Mouse (Mus musculus): Measurements from ENCODE around the gene Arhgap24. TPM values are rescaled to one million over a fixed set of nuclear protein-coding genes. Genes with fewer than 3 reads are reported as not detected.

Gene Arhgap24
- polyA plus RNA-seq, 1 experiment from 2014 or later = 6.7 TPM

- no peak overlapping the region for H3K9ac ChIP-seq (ENCODE audit: low read depth, low read length)
- no peaks in the 10 kb centered on the region for H3K9me3 ChIP-seq (ENCODE audit: control insufficient read depth, low read length)
- H3K36me3 ChIP-seq (ENCODE audit: control insufficient read depth, insufficient read depth, low read length) = no peaks in the 10 kb centered on the region
- WGBS = 73% methylated on average over 2 of the region's 2 CpGs
- H3K27ac ChIP-seq (ENCODE audit: low read depth, low read length) = no peak overlapping the region
- H3K4me1 ChIP-seq (replicated peaks; ENCODE audit: control insufficient read depth, insufficient read depth, low read length) = no peaks in the 10 kb centered on the region
- ATAC-seq (ENCODE audit: low FRiP score) = no peak
- no peak overlapping the region for H3K4me2 ChIP-seq (replicated peaks; ENCODE audit: low read depth, low read length)
- no peaks in the 10 kb centered on the region for H3K27me3 ChIP-seq (ENCODE audit: control insufficient read depth, insufficient read depth, low read length)
- H3K4me3 ChIP-seq (ENCODE audit: low read depth, low read length) = no peak overlapping the region
- no peak for DNase-seq (ENCODE audit: low spot score)
These were observed 28.2 kb downstream of the Arhgap24 start for GRCm38 (mm10) chr5:102509381-102509780.

DNA sequence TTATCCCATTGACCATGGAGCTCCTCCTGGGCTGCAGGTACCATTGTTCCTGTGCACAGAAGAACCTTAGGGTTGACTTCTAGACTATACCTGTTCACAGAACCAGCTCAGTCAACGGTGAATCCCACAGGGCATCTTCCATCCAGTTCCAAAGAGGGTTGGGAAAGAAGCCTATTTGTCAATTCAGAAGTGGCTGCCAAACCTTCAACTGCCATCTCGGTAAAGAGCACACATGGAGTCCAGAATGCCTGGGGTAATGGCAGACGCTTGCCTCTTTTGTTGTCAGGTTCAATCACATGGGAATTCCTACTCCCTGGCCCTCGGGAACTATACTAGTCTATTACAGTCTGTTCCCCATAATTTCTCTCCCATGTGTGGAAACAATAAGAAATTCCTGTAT is 30.5 kb downstream of the Arhgap24 start:
- Histone ChIP-seq H3K4me1 (replicated peaks; ENCODE audit: control insufficient read depth, insufficient read depth, low read length) (no peaks in the 10 kb centered on the region), H3K27me3 (ENCODE audit: control insufficient read depth, insufficient read depth, low read length) (no peaks in the 10 kb centered on the region), H3K4me2 (replicated peaks; ENCODE audit: low read depth, low read length) (no peak overlapping the region), H3K4me3 (ENCODE audit: low read depth, low read length) (no peak overlapping the region), H3K36me3 (ENCODE audit: control insufficient read depth, insufficient read depth, low read length) (no peaks in the 10 kb centered on the region), H3K9me3 (ENCODE audit: control insufficient read depth, low read length) (no peaks in the 10 kb centered on the region), H3K27ac (ENCODE audit: low read depth, low read length) (no peak overlapping the region), H3K9ac (ENCODE audit: low read depth, low read length) (no peak overlapping the region)
- ATAC-seq (ENCODE audit: low FRiP score) (no peak), DNase-seq (ENCODE audit: low spot score) (no peak)
- WGBS = 80% methylated on average over 4 of the region's 4 CpGs

- Histone ChIP-seq H3K4me3 (ENCODE audit: low read depth, low read length) (no peak overlapping the region), H3K36me3 (ENCODE audit: control insufficient read depth, insufficient read depth, low read length) (no peaks in the 10 kb centered on the region), H3K27ac (ENCODE audit: low read depth, low read length) (no peak overlapping the region), H3K4me1 (replicated peaks; ENCODE audit: control insufficient read depth, insufficient read depth, low read length) (no peaks in the 10 kb centered on the region), H3K27me3 (ENCODE audit: control insufficient read depth, insufficient read depth, low read length) (no peaks in the 10 kb centered on the region), H3K9ac (ENCODE audit: low read depth, low read length) (no peak overlapping the region), H3K9me3 (ENCODE audit: control insufficient read depth, low read length) (no peaks in the 10 kb centered on the region), H3K4me2 (replicated peaks; ENCODE audit: low read depth, low read length) (no peak overlapping the region)
- 47% methylated on average over 7 of the region's 7 CpGs for WGBS
- ATAC-seq (ENCODE audit: low FRiP score) (no peak), DNase-seq (ENCODE audit: low spot score) (no peak)
These were observed 34.3 kb downstream of the Arhgap24 start for GRCm38 (mm10) chr5:102515496-102515895.

- Histone ChIP-seq H3K27ac (ENCODE audit: low read depth, low read length) (no peak overlapping the region), H3K4me1 (replicated peaks; ENCODE audit: control insufficient read depth, insufficient read depth, low read length) (no peaks in the 10 kb centered on the region), H3K4me2 (replicated peaks; ENCODE audit: low read depth, low read length) (no peak overlapping the region), H3K27me3 (ENCODE audit: control insufficient read depth, insufficient read depth, low read length) (no peaks in the 10 kb centered on the region), H3K9me3 (ENCODE audit: control insufficient read depth, low read length) (no peaks in the 10 kb centered on the region), H3K9ac (ENCODE audit: low read depth, low read length) (no peak overlapping the region), H3K36me3 (ENCODE audit: control insufficient read depth, insufficient read depth, low read length) (no peaks in the 10 kb centered on the region), H3K4me3 (ENCODE audit: low read depth, low read length) (no peak overlapping the region)
- DNase-seq (ENCODE audit: low spot score) (no peak), ATAC-seq (ENCODE audit: low FRiP score) (no peak)
- WGBS = 78% methylated on average over 1 of the region's 1 CpGs
These were observed 39.3 kb downstream of the Arhgap24 start for GRCm38 (mm10) chr5:102520506-102520905.

- WGBS = 76% methylated on average over 9 of the region's 9 CpGs
These were observed 54.1 kb downstream of the Arhgap24 start for GRCm38 (mm10) chr5:102535311-102535710.

DNA sequence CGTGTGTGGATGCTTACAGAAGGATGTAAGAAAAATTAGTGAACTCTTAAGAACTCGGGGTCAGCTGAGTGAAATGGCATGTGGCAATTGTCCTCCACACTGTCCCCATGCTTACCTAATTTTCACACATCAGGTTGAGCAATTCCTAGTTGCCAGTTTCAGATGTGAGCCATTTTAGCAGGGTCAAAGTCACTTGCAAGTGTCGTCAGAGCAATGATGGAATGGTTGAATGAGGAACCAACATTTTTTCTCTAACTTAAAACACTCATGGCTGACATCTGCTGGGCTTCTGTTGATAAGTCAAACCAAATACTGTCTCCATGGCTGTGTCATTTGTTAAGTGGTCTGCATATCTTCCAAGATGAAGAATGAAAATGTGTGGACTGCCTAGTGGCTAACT is 56.6 kb downstream of the Arhgap24 start:
- Histone ChIP-seq H3K4me3 (ENCODE audit: low read depth, low read length) (no peak overlapping the region), H3K4me2 (replicated peaks; ENCODE audit: low read depth, low read length) (no peak overlapping the region), H3K9me3 (ENCODE audit: control insufficient read depth, low read length) (no peaks in the 10 kb centered on the region), H3K27ac (ENCODE audit: low read depth, low read length) (no peak overlapping the region), H3K36me3 (ENCODE audit: control insufficient read depth, insufficient read depth, low read length) (no peaks in the 10 kb centered on the region), H3K4me1 (replicated peaks; ENCODE audit: control insufficient read depth, insufficient read depth, low read length) (no peaks in the 10 kb centered on the region), H3K27me3 (ENCODE audit: control insufficient read depth, insufficient read depth, low read length) (no peaks in the 10 kb centered on the region), H3K9ac (ENCODE audit: low read depth, low read length) (no peak overlapping the region)
- ATAC-seq (ENCODE audit: low FRiP score) (no peak), DNase-seq (ENCODE audit: low spot score) (no peak)
- WGBS = 84% methylated on average over 3 of the region's 3 CpGs

More at GRCm38 (mm10) chr5:102535311-102535710, 54.1 kb downstream of the Arhgap24 start:
- Histone ChIP-seq H3K27ac (ENCODE audit: low read depth, low read length) (no peak overlapping the region), H3K9ac (ENCODE audit: low read depth, low read length) (no peak overlapping the region), H3K36me3 (ENCODE audit: control insufficient read depth, insufficient read depth, low read length) (no peaks in the 10 kb centered on the region), H3K4me1 (replicated peaks; ENCODE audit: control insufficient read depth, insufficient read depth, low read length) (no peaks in the 10 kb centered on the region), H3K4me2 (replicated peaks; ENCODE audit: low read depth, low read length) (no peak overlapping the region), H3K4me3 (ENCODE audit: low read depth, low read length) (no peak overlapping the region), H3K9me3 (ENCODE audit: control insufficient read depth, low read length) (no peaks in the 10 kb centered on the region), H3K27me3 (ENCODE audit: control insufficient read depth, insufficient read depth, low read length) (no peaks in the 10 kb centered on the region)
- ATAC-seq (ENCODE audit: low FRiP score) (no peak), DNase-seq (ENCODE audit: low spot score) (no peak)

- no peak for ATAC-seq (ENCODE audit: low FRiP score)
- DNase-seq (ENCODE audit: low spot score) = no peak
- Histone ChIP-seq H3K4me3 (ENCODE audit: low read depth, low read length) (no peak overlapping the region), H3K4me1 (replicated peaks; ENCODE audit: control insufficient read depth, insufficient read depth, low read length) (no peaks in the 10 kb centered on the region), H3K27ac (ENCODE audit: low read depth, low read length) (no peak overlapping the region), H3K4me2 (replicated peaks; ENCODE audit: low read depth, low read length) (no peak overlapping the region), H3K9ac (ENCODE audit: low read depth, low read length) (no peak overlapping the region), H3K27me3 (ENCODE audit: control insufficient read depth, insufficient read depth, low read length) (no peaks in the 10 kb centered on the region), H3K36me3 (ENCODE audit: control insufficient read depth, insufficient read depth, low read length) (no peaks in the 10 kb centered on the region), H3K9me3 (ENCODE audit: control insufficient read depth, low read length) (no peaks in the 10 kb centered on the region)
- WGBS = 93% methylated on average over 4 of the region's 4 CpGs
These were observed 65.1 kb downstream of the Arhgap24 start for GRCm38 (mm10) chr5:102546296-102546695.

DNA sequence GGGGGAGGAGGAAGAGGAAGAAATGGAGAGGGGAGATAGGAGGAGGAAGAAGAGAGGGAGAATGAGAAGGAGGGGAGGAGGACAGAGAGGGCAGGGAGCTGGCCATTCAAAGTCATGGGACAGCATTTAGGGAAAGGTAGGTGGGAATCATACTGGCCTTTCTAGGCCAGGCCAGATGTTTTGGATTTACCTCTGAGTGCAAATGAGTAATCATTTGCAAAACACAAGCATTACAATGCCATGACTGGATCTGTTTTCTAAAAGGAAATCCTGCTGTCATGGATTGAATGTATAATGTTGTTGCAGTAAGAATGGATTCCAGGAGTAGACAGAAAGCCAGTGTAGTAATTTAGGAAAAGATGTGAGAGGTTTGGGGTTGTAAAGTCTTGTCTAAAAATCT is 66.6 kb downstream of the Arhgap24 start:
- Histone ChIP-seq H3K4me1 (replicated peaks; ENCODE audit: control insufficient read depth, insufficient read depth, low read length) (no peaks in the 10 kb centered on the region), H3K36me3 (ENCODE audit: control insufficient read depth, insufficient read depth, low read length) (no peaks in the 10 kb centered on the region), H3K9ac (ENCODE audit: low read depth, low read length) (no peak overlapping the region), H3K4me2 (replicated peaks; ENCODE audit: low read depth, low read length) (no peak overlapping the region), H3K4me3 (ENCODE audit: low read depth, low read length) (no peak overlapping the region), H3K9me3 (ENCODE audit: control insufficient read depth, low read length) (no peaks in the 10 kb centered on the region), H3K27ac (ENCODE audit: low read depth, low read length) (no peak overlapping the region), H3K27me3 (ENCODE audit: control insufficient read depth, insufficient read depth, low read length) (no peaks in the 10 kb centered on the region)
- DNase-seq (ENCODE audit: low spot score) (no peak), ATAC-seq (ENCODE audit: low FRiP score) (no peak)

- Histone ChIP-seq H3K36me3 (ENCODE audit: control insufficient read depth, insufficient read depth, low read length) (no peaks in the 10 kb centered on the region), H3K9ac (ENCODE audit: low read depth, low read length) (no peak overlapping the region), H3K4me3 (ENCODE audit: low read depth, low read length) (no peak overlapping the region), H3K27me3 (ENCODE audit: control insufficient read depth, insufficient read depth, low read length) (no peaks in the 10 kb centered on the region), H3K4me2 (replicated peaks; ENCODE audit: low read depth, low read length) (no peak overlapping the region), H3K9me3 (ENCODE audit: control insufficient read depth, low read length) (no peaks in the 10 kb centered on the region), H3K27ac (ENCODE audit: low read depth, low read length) (no peak overlapping the region), H3K4me1 (replicated peaks; ENCODE audit: control insufficient read depth, insufficient read depth, low read length) (no peaks in the 10 kb centered on the region)
- 73% methylated on average over 2 of the region's 2 CpGs for WGBS
- ATAC-seq (ENCODE audit: low FRiP score) (no peak), DNase-seq (ENCODE audit: low spot score) (no peak)
These were observed 67.2 kb downstream of the Arhgap24 start for GRCm38 (mm10) chr5:102548382-102548781.
